Mouse (Mus musculus) heart, postnatal 36 days (tissue): Measurements from ENCODE around the gene Ldlrad3. TPM values are rescaled to one million over a fixed set of nuclear protein-coding genes. Genes with fewer than 3 reads are reported as not detected.

Experiments
- DNase-seq, 2 experiments: peaks; one replicate each; pipeline ENCODE4 v3.0.0; 2021 to 2022
- intact Hi-C: fragments of 180-260 bp; cut with DNase I; formaldehyde crosslinking; loops from one replicate; pipeline ENCODE4 v1.15.1; 2025
- total RNA-seq, 2 experiments: library from RNA; stranded (reverse); gene quantifications; 2 replicates each; pipeline ENCODE4 v1.2.3; 2021

Gene Ldlrad3
- total RNA-seq, 2 experiments from 2014 or later = 3.8 to 4.4 TPM

GRCm38 (mm10) chr2:102052353-102052752 lies 133.8 kb downstream of the Ldlrad3 start:
- intact Hi-C loops = no loop called here
- no peak for DNase-seq

GRCm38 (mm10) chr2:102049866-102050550 lies 136.2 kb downstream of the Ldlrad3 start:
- intact Hi-C loops = no loop called here
- no peak for DNase-seq

GRCm38 (mm10) chr2:102048296-102049175 lies 137.6 kb downstream of the Ldlrad3 start:
- no peak for DNase-seq
- intact Hi-C loops = no loop called here

- intact Hi-C loops = no loop called here
- no peak for DNase-seq
Observed at GRCm38 (mm10) chr2:102046481-102046880, 139.7 kb downstream of the Ldlrad3 start.

- intact Hi-C loops = no loop called here
- no peak for DNase-seq
Observed at GRCm38 (mm10) chr2:102040456-102040855, 145.7 kb downstream of the Ldlrad3 start.

GRCm38 (mm10) chr2:102040011-102040410 lies 146.2 kb downstream of the Ldlrad3 start:
- intact Hi-C loops = no loop called here
- DNase-seq = no peak

GRCm38 (mm10) chr2:102038895-102039667 lies 147.1 kb downstream of the Ldlrad3 start:
- intact Hi-C loops = no loop called here
- no peak for DNase-seq

GRCm38 (mm10) chr2:102038229-102038894 lies 147.8 kb downstream of the Ldlrad3 start:
- intact Hi-C loops = no loop called here
- DNase-seq = peak; percentile 44 to 48

GRCm38 (mm10) chr2:102036665-102037511 lies 149.3 kb downstream of the Ldlrad3 start:
- intact Hi-C loops = no loop called here
- DNase-seq = no peak

GRCm38 (mm10) chr2:102034513-102034879 lies 151.7 kb downstream of the Ldlrad3 start:
- intact Hi-C loops = loop anchor here (5.0 kb wide), 1 partner anchor 193 kb away; no protein-coding TSS in a partner anchor
- DNase-seq = no peak

GRCm38 (mm10) chr2:102033818-102034512 lies 152.2 kb downstream of the Ldlrad3 start:
- intact Hi-C loops = loop anchor here (5.0 kb wide), 1 partner anchor 193 kb away; no protein-coding TSS in a partner anchor
- DNase-seq = no peak

- DNase-seq = no peak
- intact Hi-C loops = loop anchor here (5.0 kb wide), 1 partner anchor 194 kb away; no protein-coding TSS in a partner anchor
Observed at GRCm38 (mm10) chr2:102032713-102033343, 153.4 kb downstream of the Ldlrad3 start.

GRCm38 (mm10) chr2:102030652-102031051 lies 155.5 kb downstream of the Ldlrad3 start:
- intact Hi-C loops = loop anchor here (1.0 to 5.0 kb wide), 3 partner anchors 124 to 423 kb away; no protein-coding TSS in a partner anchor
- DNase-seq = peak; percentile 65 to 70

- intact Hi-C loops = loop anchor here (1.0 to 5.0 kb wide), 3 partner anchors 123 to 423 kb away; no protein-coding TSS in a partner anchor
- no peak for DNase-seq
Observed at GRCm38 (mm10) chr2:102030152-102030551, 156.0 kb downstream of the Ldlrad3 start.

GRCm38 (mm10) chr2:102029682-102030081 lies 156.5 kb downstream of the Ldlrad3 start:
- no peak for DNase-seq
- intact Hi-C loops = loop anchor here (1.0 to 5.0 kb wide), 3 partner anchors 123 to 424 kb away; no protein-coding TSS in a partner anchor

GRCm38 (mm10) chr2:102027265-102027664 lies 158.9 kb downstream of the Ldlrad3 start:
- no peak for DNase-seq
- intact Hi-C loops = no loop called here

- no peak for DNase-seq
- intact Hi-C loops = no loop called here
Observed at GRCm38 (mm10) chr2:102026156-102026555, 160.0 kb downstream of the Ldlrad3 start.

GRCm38 (mm10) chr2:102024483-102024882 lies 161.7 kb downstream of the Ldlrad3 start:
- intact Hi-C loops = no loop called here
- DNase-seq = no peak
